Mouse (Mus musculus) CH12.LX (cell line): ENCODE measurements around the gene Commd3. TPM values are rescaled to one million over a fixed set of nuclear protein-coding genes. Genes with fewer than 3 reads are reported as not detected.
A peak's percentile ranks its signal among the peaks of the same experiment; 100 is the strongest.

Experiments used
- DNase-seq: peaks from one replicate; pipeline ENCODE4 v3.0.0-alpha.2; 2013; ENCODE audit errors: extremely low read depth
- H3K27ac ChIP-seq: 2 replicates; pipeline ENCODE4 v1.5.1; 2012; ENCODE audit warnings: low read depth, mild to moderate bottlenecking, control low read depth, moderate library complexity; ENCODE audit not compliant: insufficient read depth
- H3K27me3 ChIP-seq: replicated peaks from 2 replicates; pipeline ENCODE3; 2012; ENCODE audit warnings: inconsistent platforms
- H3K36me3 ChIP-seq, 2 experiments: replicated peaks in 1 of 2; 2 replicates each; pipeline versions ENCODE3 to v1.6.1; 2012; ENCODE audit warnings: inconsistent platforms in 1 of 2, low read length in 1 of 2, mild to moderate bottlenecking in 1 of 2, mixed read lengths in 1 of 2, moderate library complexity in 1 of 2; ENCODE audit not compliant: control insufficient read depth in 1 of 2, insufficient read depth in 1 of 2
- H3K4me1 ChIP-seq, 2 experiments: 2 replicates each; pipeline ENCODE4 v1.6.1; 2012; ENCODE audit warnings: inconsistent platforms in 1 of 2, moderate library complexity in 1 of 2; ENCODE audit not compliant: insufficient read depth in 2 of 2, control insufficient read depth in 1 of 2
- H3K4me2 ChIP-seq: 2 replicates; pipeline ENCODE4 v1.6.1; 2012; ENCODE audit warnings: low read depth, mild to moderate bottlenecking, control low read depth; ENCODE audit not compliant: poor library complexity, insufficient read depth, severe bottlenecking
- H3K4me3 ChIP-seq, 3 experiments: fragments of 150-350 bp in 1 of 3; sonication (generic) in 1 of 3; replicated peaks in 1 of 3; 2 replicates each; pipeline versions ENCODE3 to v1.5.1; 2011 to 2012; ENCODE audit warnings: low read depth in 2 of 3, low read length in 2 of 3, mild to moderate bottlenecking in 2 of 3, moderate library complexity in 2 of 3, control low read depth in 1 of 3, improper control_type of control experiment in 1 of 3, inconsistent platforms in 1 of 3, mixed read lengths in 1 of 3; ENCODE audit not compliant: poor library complexity in 1 of 3
- H3K79me2 ChIP-seq: replicated peaks from 2 replicates; pipeline ENCODE4 v1.6.1; 2012; ENCODE audit warnings: mild to moderate bottlenecking, moderate library complexity; ENCODE audit not compliant: control insufficient read depth, poor library complexity, insufficient read depth, severe bottlenecking; ENCODE audit errors: extremely low read depth
- H3K9ac ChIP-seq: 2 replicates; pipeline ENCODE4 v1.6.1; 2012; ENCODE audit warnings: low read depth, mild to moderate bottlenecking, control low read depth, moderate library complexity; ENCODE audit not compliant: insufficient read depth
- H3K9me3 ChIP-seq: replicated peaks from 2 replicates; pipeline ENCODE3; 2012; ENCODE audit warnings: low read length, inconsistent platforms, mixed read lengths
- BHLHE40 ChIP-seq: IDR thresholded peaks from 2 replicates; pipeline ENCODE4 v1.6.1; 2011; ENCODE audit warnings: mild to moderate bottlenecking, low read depth, low read length, improper control_type of control experiment
- CHD1 ChIP-seq: IDR thresholded peaks from 2 replicates; pipeline ENCODE4 v1.6.1; 2012; ENCODE audit warnings: low read depth, low read length, improper control_type of control experiment, inconsistent platforms
- EP300 ChIP-seq: IDR thresholded peaks from 2 replicates; pipeline ENCODE4 v1.6.1; 2011; ENCODE audit warnings: low read length, improper control_type of control experiment
- ETS1 ChIP-seq: conservative IDR thresholded peaks from 2 replicates; pipeline ENCODE4 v1.6.1; 2012; ENCODE audit warnings: low read depth, mild to moderate bottlenecking, inconsistent platforms, low read length, improper control_type of control experiment, moderate library complexity
- JUN ChIP-seq: IDR thresholded peaks from 2 replicates; pipeline ENCODE4 v1.6.1; 2011; ENCODE audit warnings: low read depth, mild to moderate bottlenecking, low read length, improper control_type of control experiment, moderate library complexity; ENCODE audit not compliant: insufficient read depth
- JUND ChIP-seq: conservative IDR thresholded peaks from 2 replicates; pipeline ENCODE4 v1.6.1; 2011; ENCODE audit warnings: low read depth, low read length, improper control_type of control experiment
- MEF2A ChIP-seq: IDR thresholded peaks from 2 replicates; pipeline ENCODE4 v1.6.1; 2014; ENCODE audit warnings: low read depth, mild to moderate bottlenecking, inconsistent platforms, low read length, improper control_type of control experiment, borderline replicate concordance
- MYC ChIP-seq: IDR thresholded peaks from 2 replicates; pipeline ENCODE4 v1.6.1; 2011; ENCODE audit warnings: low read depth, mild to moderate bottlenecking, improper control_type of control experiment, low read length
- NRF1 ChIP-seq: IDR thresholded peaks from 2 replicates; pipeline ENCODE4 v1.6.1; 2014; ENCODE audit warnings: low read depth, mild to moderate bottlenecking, inconsistent platforms, low read length, improper control_type of control experiment, moderate library complexity
- RAD21 ChIP-seq: IDR thresholded peaks from 2 replicates; pipeline ENCODE4 v1.6.1; 2011; ENCODE audit warnings: low read depth, mild to moderate bottlenecking, low read length, improper control_type of control experiment, moderate library complexity
- TBP ChIP-seq: conservative IDR thresholded peaks from 2 replicates; pipeline ENCODE4 v1.6.1; 2011; ENCODE audit warnings: low read depth, low read length, improper control_type of control experiment
- UBTF ChIP-seq: IDR thresholded peaks from 2 replicates; pipeline ENCODE4 v1.6.1; 2012; ENCODE audit warnings: low read depth, mild to moderate bottlenecking, inconsistent platforms, low read length, improper control_type of control experiment, moderate library complexity
- ZC3H11A ChIP-seq: IDR thresholded peaks from 2 replicates; pipeline ENCODE4 v1.6.1; 2012; ENCODE audit warnings: low read depth, mild to moderate bottlenecking, inconsistent platforms, low read length, improper control_type of control experiment
- ZKSCAN1 ChIP-seq: IDR thresholded peaks from 2 replicates; pipeline ENCODE4 v1.6.1; 2012; ENCODE audit warnings: low read depth, inconsistent platforms, low read length, improper control_type of control experiment, borderline replicate concordance
- dilution Hi-C: fragments of 300-500 bp; cut with MboI; formaldehyde crosslinking; loops from 2 replicates; pipeline ENCODE4 v1.14.3; 2020; ENCODE audit warnings: low sequenced_read_pairs; ENCODE audit not compliant: extremely low pct_unique_long_range_greater_than_20kb, extremely low pct_ligation_motif_present
- in situ Hi-C: fragments of 300-500 bp; cut with MboI; formaldehyde crosslinking; loops from 3 replicates; pipeline ENCODE4 v1.14.3; 2019; ENCODE audit warnings: low sequenced_read_pairs, low pct_ligation_motif_present, low pct_unique_long_range_greater_than_20kb, mixed read lengths
- polyA plus RNA-seq: library from polyadenylated mRNA; unstranded; fragments of >175 nt; gene quantifications from 2 replicates; pipeline ENCODE4 v1.2.1, GENCODE M21; 2012; ENCODE audit warnings: low read depth; ENCODE audit not compliant: insufficient read length
- total RNA-seq, 2 experiments: library from RNA; depleted of rRNA; stranded (reverse); fragments of 300-350 nt in 1 of 2; fragments of >200 nt in 1 of 2; gene quantifications; 2 replicates each; pipeline ENCODE4 v1.2.3; 2012 to 2014

Gene Commd3
- total and polyA plus RNA-seq, 3 experiments, result 116 to 183 (median 149) TPM

DNA sequence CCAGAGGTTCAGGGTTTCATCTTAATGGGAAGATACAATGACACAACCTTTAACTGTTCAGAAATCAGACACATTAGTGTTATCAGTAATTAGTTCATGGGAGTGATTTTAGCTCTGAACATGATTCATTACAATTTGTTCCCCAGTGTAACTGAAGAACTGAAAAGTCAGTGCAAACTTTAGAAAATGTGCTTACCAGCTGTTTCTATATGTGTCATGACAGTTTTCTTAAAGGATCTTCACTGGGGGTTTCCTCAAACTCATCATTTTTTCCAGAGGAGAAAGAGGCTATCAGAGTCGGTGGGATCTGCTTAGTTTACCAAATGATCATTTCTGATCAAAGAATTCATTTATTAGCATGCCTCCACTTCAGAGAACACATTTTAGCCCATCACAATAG lies 20.4 kb downstream of the Commd3 start:
- no peak overlapping the region for H3K27ac ChIP-seq
- in situ Hi-C loops, result loop anchor here (25.0 kb wide), 2 partner anchors 305 to 655 kb away; partner anchors contain the start of genes A930004D18Rik, Dnajc1 and Skida1
- no peaks in the 10 kb centered on the region for H3K79me2 ChIP-seq
- no peaks in the 10 kb centered on the region for H3K36me3 ChIP-seq
- H3K4me3 ChIP-seq, result no peak overlapping the region
- no peak overlapping the region for H3K4me2 ChIP-seq
- peaks cover 13% of the 10 kb centered on the region for H3K9me3 ChIP-seq
- DNase-seq, result no peak
- H3K9ac ChIP-seq, result no peak overlapping the region
- dilution Hi-C loops, result no loop called here
- no peak for TF ChIP-seq ZC3H11A
- TF ChIP-seq MYC, result no peak
- peak; percentile 38; the same call in 1 of the 2 replicates for TF ChIP-seq EP300
- no peak for TF ChIP-seq NRF1
- peak; percentile 20; the same call in 1 of the 2 replicates for TF ChIP-seq JUN
- 0 out of 2 replicates have a peak, but pooled peaks have one; percentile 51 for TF ChIP-seq JUND
- H3K27me3 ChIP-seq, result peaks cover 25% of the 10 kb centered on the region
- peaks cover 0 to 10% of the 10 kb centered on the region in 2 experiments; a peak in 2 of 4 replicates for H3K4me1 ChIP-seq

DNA sequence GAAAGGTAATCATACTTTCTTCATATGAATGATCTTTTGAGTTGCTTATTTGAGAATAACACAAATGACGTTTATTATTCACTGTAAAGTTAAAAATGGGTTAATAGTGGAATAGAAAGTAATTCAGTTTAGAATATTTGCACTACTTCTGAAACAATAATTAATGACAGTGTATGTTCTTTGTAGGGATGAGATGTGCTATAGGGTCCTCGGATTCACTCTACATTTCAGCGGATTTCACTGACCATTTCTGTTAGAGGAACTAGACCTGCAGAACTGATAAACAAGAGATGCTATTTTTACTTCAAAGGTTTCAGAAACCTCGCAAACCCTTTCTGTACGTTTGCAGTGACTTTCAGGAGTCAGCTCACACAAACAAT lies 21.3 kb downstream of the Commd3 start:
- H3K27ac ChIP-seq, result peak overlapping the region; percentile 58; the same call in 1 of the 2 replicates
- peak overlapping the region; percentile 23; the same call in 1 of the 2 replicates for H3K4me2 ChIP-seq
- no peaks in the 10 kb centered on the region for H3K79me2 ChIP-seq
- dilution Hi-C loops (no loop called here), in situ Hi-C loops (loop anchor here (25.0 kb wide), 2 partner anchors 306 to 656 kb away; partner anchors contain the start of genes A930004D18Rik, Dnajc1 and Skida1)
- peaks cover 13% of the 10 kb centered on the region for H3K9me3 ChIP-seq
- peaks cover 0 to 10% of the 10 kb centered on the region in 2 experiments; a peak in 2 of 4 replicates for H3K4me1 ChIP-seq
- no peaks in the 10 kb centered on the region for H3K36me3 ChIP-seq
- peaks cover 25% of the 10 kb centered on the region for H3K27me3 ChIP-seq
- H3K4me3 ChIP-seq, result peak overlapping the region; percentile 74 to 84 (median 83)
- DNase-seq, result no peak
- TF ChIP-seq EP300 (peak; percentile 59), BHLHE40 (peak; percentile 48), CHD1 (peak; percentile 59; the same call in 1 of the 2 replicates), UBTF (no peak), MEF2A (peak; percentile 68; the same call in 1 of the 2 replicates), JUND (peak; percentile 49; the same call in 1 of the 2 replicates), ZKSCAN1 (no peak), TBP (no peak), ZC3H11A (no peak), ETS1 (peak; percentile 38; the same call in 1 of the 2 replicates), RAD21 (no peak)
- H3K9ac ChIP-seq, result peak overlapping the region; percentile 95
